Mouse (Mus musculus): ENCODE results near the gene Npepps. TPM values are rescaled to one million over a fixed set of nuclear protein-coding genes. Genes with fewer than 3 reads are reported as not detected.

Gene Npepps
- polyA plus RNA-seq, 1 experiment from 2014 or later: 43.4 TPM

GRCm38 (mm10) chr11:97246510-97247159 lies 33.8 kb downstream of the Npepps start:
- WGBS: 63% methylated on average over 10 of the region's 10 CpGs
- Histone ChIP-seq H3K27ac (replicated peaks) (peak overlapping the region; percentile 63), H3K4me1 (replicated peaks; ENCODE audit: control insufficient read depth, insufficient read depth) (no peaks in the 10 kb centered on the region), H3K27me3 (ENCODE audit: control insufficient read depth, insufficient read depth, low read length) (no peaks in the 10 kb centered on the region), H3K36me3 (ENCODE audit: control insufficient read depth, insufficient read depth, low read length) (no peaks in the 10 kb centered on the region), H3K4me2 (replicated peaks; ENCODE audit: low read depth) (no peak overlapping the region), H3K4me3 (ENCODE audit: low read depth, low read length) (no peak overlapping the region), H3K9ac (ENCODE audit: low read length) (no peak overlapping the region), H3K9me3 (ENCODE audit: control insufficient read depth, low read length) (no peaks in the 10 kb centered on the region)
- DNase-seq (ENCODE audit: low spot score) (peak; percentile 67), ATAC-seq (ENCODE audit: low FRiP score, low TSS enrichment) (peak; percentile 89)
- no peak for TF ChIP-seq CTCF (IDR thresholded peaks at IDR 0.05; ENCODE audit: low read depth)
- TF ChIP-seq EP300 (optimal IDR thresholded peaks at IDR 0.05): no peak

GRCm38 (mm10) chr11:97241321-97241720 lies 39.1 kb downstream of the Npepps start:
- no peak overlapping the region for H3K9ac ChIP-seq (ENCODE audit: low read length)
- 91% methylated on average over 7 of the region's 7 CpGs for WGBS
- ATAC-seq (ENCODE audit: low FRiP score, low TSS enrichment) (no peak), DNase-seq (ENCODE audit: low spot score) (no peak)
- H3K27me3 ChIP-seq (ENCODE audit: control insufficient read depth, insufficient read depth, low read length): no peaks in the 10 kb centered on the region
- H3K4me1 ChIP-seq (replicated peaks; ENCODE audit: control insufficient read depth, insufficient read depth): no peaks in the 10 kb centered on the region
- no peak overlapping the region for H3K27ac ChIP-seq (replicated peaks)
- peaks cover 6% of the 10 kb centered on the region; the same call in 1 of the 2 replicates for H3K36me3 ChIP-seq (ENCODE audit: control insufficient read depth, insufficient read depth, low read length)
- TF ChIP-seq CTCF (IDR thresholded peaks at IDR 0.05; ENCODE audit: low read depth) (no peak), EP300 (optimal IDR thresholded peaks at IDR 0.05) (no peak)
- no peak overlapping the region for H3K4me3 ChIP-seq (ENCODE audit: low read depth, low read length)
- no peaks in the 10 kb centered on the region for H3K9me3 ChIP-seq (ENCODE audit: control insufficient read depth, low read length)
- no peak overlapping the region for H3K4me2 ChIP-seq (replicated peaks; ENCODE audit: low read depth)

GRCm38 (mm10) chr11:97237976-97238375 lies 42.5 kb downstream of the Npepps start:
- Histone ChIP-seq H3K4me2 (replicated peaks; ENCODE audit: low read depth) (no peak overlapping the region), H3K9ac (ENCODE audit: low read length) (no peak overlapping the region), H3K9me3 (ENCODE audit: control insufficient read depth, low read length) (no peaks in the 10 kb centered on the region), H3K4me1 (replicated peaks; ENCODE audit: control insufficient read depth, insufficient read depth) (no peaks in the 10 kb centered on the region), H3K27ac (replicated peaks) (no peak overlapping the region), H3K4me3 (ENCODE audit: low read depth, low read length) (no peak overlapping the region), H3K36me3 (ENCODE audit: control insufficient read depth, insufficient read depth, low read length) (peaks cover 15% of the 10 kb centered on the region), H3K27me3 (ENCODE audit: control insufficient read depth, insufficient read depth, low read length) (no peaks in the 10 kb centered on the region)
- no peak for TF ChIP-seq CTCF (IDR thresholded peaks at IDR 0.05; ENCODE audit: low read depth)
- no peak for TF ChIP-seq EP300 (optimal IDR thresholded peaks at IDR 0.05)
- ATAC-seq (ENCODE audit: low FRiP score, low TSS enrichment) (no peak), DNase-seq (ENCODE audit: low spot score) (no peak)
- 90% methylated on average over 2 of the region's 2 CpGs for WGBS

- Histone ChIP-seq H3K27ac (replicated peaks) (no peak overlapping the region), H3K9me3 (ENCODE audit: control insufficient read depth, low read length) (no peaks in the 10 kb centered on the region), H3K4me1 (replicated peaks; ENCODE audit: control insufficient read depth, insufficient read depth) (no peaks in the 10 kb centered on the region), H3K4me3 (ENCODE audit: low read depth, low read length) (no peak overlapping the region), H3K36me3 (ENCODE audit: control insufficient read depth, insufficient read depth, low read length) (peaks cover 12% of the 10 kb centered on the region), H3K9ac (ENCODE audit: low read length) (no peak overlapping the region), H3K27me3 (ENCODE audit: control insufficient read depth, insufficient read depth, low read length) (no peaks in the 10 kb centered on the region), H3K4me2 (replicated peaks; ENCODE audit: low read depth) (no peak overlapping the region)
- no peak for ATAC-seq (ENCODE audit: low FRiP score, low TSS enrichment)
- TF ChIP-seq EP300 (optimal IDR thresholded peaks at IDR 0.05) (no peak), CTCF (IDR thresholded peaks at IDR 0.05; ENCODE audit: low read depth) (no peak)
- 93% methylated on average over 5 of the region's 5 CpGs for WGBS
- no peak for DNase-seq (ENCODE audit: low spot score)
These were observed 48.0 kb downstream of the Npepps start for GRCm38 (mm10) chr11:97232436-97232835.

- no peak for TF ChIP-seq EP300 (optimal IDR thresholded peaks at IDR 0.05)
- TF ChIP-seq CTCF (IDR thresholded peaks at IDR 0.05; ENCODE audit: low read depth): no peak
- Histone ChIP-seq H3K27ac (replicated peaks) (no peak overlapping the region), H3K9ac (ENCODE audit: low read length) (no peak overlapping the region), H3K4me1 (replicated peaks; ENCODE audit: control insufficient read depth, insufficient read depth) (no peaks in the 10 kb centered on the region), H3K4me2 (replicated peaks; ENCODE audit: low read depth) (no peak overlapping the region), H3K4me3 (ENCODE audit: low read depth, low read length) (no peak overlapping the region), H3K9me3 (ENCODE audit: control insufficient read depth, low read length) (no peaks in the 10 kb centered on the region), H3K27me3 (ENCODE audit: control insufficient read depth, insufficient read depth, low read length) (no peaks in the 10 kb centered on the region), H3K36me3 (ENCODE audit: control insufficient read depth, insufficient read depth, low read length) (peaks cover 11% of the 10 kb centered on the region)
- 80% methylated on average over 2 of the region's 2 CpGs for WGBS
- ATAC-seq (ENCODE audit: low FRiP score, low TSS enrichment): no peak
- no peak for DNase-seq (ENCODE audit: low spot score)
These were observed 51.0 kb downstream of the Npepps start for GRCm38 (mm10) chr11:97229396-97229795.

DNA sequence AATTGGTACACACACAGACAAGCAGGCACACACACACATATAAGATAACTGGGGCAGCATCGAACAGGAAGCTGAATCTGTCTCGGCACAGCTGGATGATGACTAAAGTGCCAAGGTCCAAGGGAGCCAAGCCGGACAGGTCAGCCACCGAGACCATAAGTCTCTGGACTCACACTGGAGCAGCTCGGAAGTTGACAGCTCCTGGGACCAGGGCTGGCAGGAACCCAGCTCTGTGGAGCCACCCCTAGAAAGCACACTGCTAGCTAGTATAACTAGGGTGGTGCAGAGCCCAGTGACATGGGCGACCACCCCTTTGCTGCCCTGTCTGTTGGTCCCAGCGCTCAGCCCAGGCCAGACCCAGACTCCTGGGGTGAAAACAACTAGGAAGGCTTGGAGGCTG lies 51.5 kb downstream of the Npepps start:
- Histone ChIP-seq H3K36me3 (ENCODE audit: control insufficient read depth, insufficient read depth, low read length) (peaks cover 11% of the 10 kb centered on the region), H3K27ac (replicated peaks) (no peak overlapping the region), H3K4me1 (replicated peaks; ENCODE audit: control insufficient read depth, insufficient read depth) (no peaks in the 10 kb centered on the region), H3K27me3 (ENCODE audit: control insufficient read depth, insufficient read depth, low read length) (no peaks in the 10 kb centered on the region), H3K9me3 (ENCODE audit: control insufficient read depth, low read length) (no peaks in the 10 kb centered on the region), H3K9ac (ENCODE audit: low read length) (no peak overlapping the region), H3K4me2 (replicated peaks; ENCODE audit: low read depth) (no peak overlapping the region), H3K4me3 (ENCODE audit: low read depth, low read length) (no peak overlapping the region)
- no peak for DNase-seq (ENCODE audit: low spot score)
- ATAC-seq (ENCODE audit: low FRiP score, low TSS enrichment): peak; percentile 47; the same call in 1 of the 2 replicates
- TF ChIP-seq CTCF (IDR thresholded peaks at IDR 0.05; ENCODE audit: low read depth): no peak
- no peak for TF ChIP-seq EP300 (optimal IDR thresholded peaks at IDR 0.05)
- WGBS: 86% methylated on average over 7 of the region's 7 CpGs

All from stomach, postnatal 0 days (tissue).